Mouse (Mus musculus) heart, adult 2 months (tissue): ENCODE measurements around the gene Pknox2.

Source experiments
- CTCF ChIP-seq: fragments of 200-600 bp; IDR thresholded peaks from 2 replicates; pipeline ENCODE4 v1.8.1; 2022; ENCODE audit warnings: antibody characterized with exemption, mild to moderate bottlenecking, moderate library complexity
- EP300 ChIP-seq: fragments of 200-500 bp; IDR thresholded peaks from 2 replicates; pipeline ENCODE4 v1.6.1; 2011; ENCODE audit warnings: low read depth, low read length, control low read depth; ENCODE audit not compliant: insufficient read depth
- POLR2A ChIP-seq: fragments of 200-500 bp; IDR thresholded peaks from 2 replicates; pipeline ENCODE4 v1.6.1; 2011; ENCODE audit warnings: mild to moderate bottlenecking, low read depth, low read length, control low read depth; ENCODE audit not compliant: insufficient read depth

- TF ChIP-seq POLR2A (no peak), CTCF (peak; percentile 55), EP300 (no peak)
Observed at GRCm38 (mm10) chr9:37035248-37035647, 112.0 kb downstream of the Pknox2 start.
